Mouse (Mus musculus) layer of hippocampus, adult 11-12 months (tissue): ENCODE measurements around the gene Npat.

Experiments
- DNase-seq: peaks from one replicate; pipeline ENCODE4 v3.0.0; 2022; ENCODE audit warnings: low spot score

The Npat gene

GRCm38 (mm10) chr9:53609968-53610781 lies 73.3 kb downstream of the Npat start, which contains the start of gene Acat1:
TSS of gene Acat1 (minus strand) at chr9:53610382.
- peak; percentile 93 for DNase-seq

- no peak for DNase-seq
Observed at GRCm38 (mm10) chr9:53614286-53614685, 77.4 kb downstream of the Npat start.

GRCm38 (mm10) chr9:53615246-53615645 lies 78.4 kb downstream of the Npat start:
- no peak for DNase-seq
